Mouse (Mus musculus) heart, postnatal 0 days (tissue): ENCODE data around the gene Timp3. TPM values are rescaled to one million over a fixed set of nuclear protein-coding genes. Genes with fewer than 3 reads are reported as not detected.
A peak's percentile ranks its signal among the peaks of the same experiment; 100 is the strongest.
"Not testable (repeated sequence)": the region's sequence is repeated elsewhere in the genome, so short reads cannot be mapped to it uniquely, and the experiment has no call there.

Experiments used
- ATAC-seq: fragments of 200-750 bp; cut with Nextera tagmentation; 2 replicates; pipeline ENCODE4 v1.8.0; 2017; ENCODE audit warnings: low read depth, moderate number of reproducible peaks, moderate library complexity; ENCODE audit not compliant: insufficient read depth
- DNase-seq: peaks from one replicate; pipeline ENCODE4 v3.0.0-alpha.2; 2016; ENCODE audit warnings: low spot score
- H3K27ac ChIP-seq: fragments of 300-500 bp; sonication (generic); 2 replicates; pipeline ENCODE4 v1.5.1; 2014; ENCODE audit warnings: low read depth, mild to moderate bottlenecking
- H3K27me3 ChIP-seq: fragments of 300-500 bp; sonication (generic); 2 replicates; pipeline ENCODE4 v1.6.1; 2014; ENCODE audit warnings: low read length, mixed read lengths; ENCODE audit not compliant: control insufficient read depth, insufficient read depth
- H3K36me3 ChIP-seq: fragments of 300-500 bp; sonication (generic); replicated peaks from 2 replicates; pipeline ENCODE4 v1.6.1; 2014; ENCODE audit warnings: low read length, mixed read lengths; ENCODE audit not compliant: control insufficient read depth, insufficient read depth
- H3K4me1 ChIP-seq: fragments of 300-500 bp; sonication (generic); 2 replicates; pipeline ENCODE4 v1.6.1; 2014; ENCODE audit warnings: antibody characterized with exemption; ENCODE audit not compliant: control insufficient read depth, insufficient read depth
- H3K4me2 ChIP-seq: fragments of 300-500 bp; sonication (generic); 2 replicates; pipeline ENCODE4 v1.6.1; 2014; ENCODE audit warnings: low read depth, mild to moderate bottlenecking, low read length, moderate library complexity
- H3K4me3 ChIP-seq: fragments of 300-500 bp; sonication (generic); 2 replicates; pipeline ENCODE4 v1.5.1; 2014; ENCODE audit warnings: low read depth, low read length
- H3K9ac ChIP-seq: fragments of 300-500 bp; sonication (generic); replicated peaks from 2 replicates; pipeline ENCODE4 v1.6.1; 2014; ENCODE audit warnings: low read depth, low read length, mixed read lengths
- H3K9me3 ChIP-seq: fragments of 300-500 bp; sonication (generic); replicated peaks from 2 replicates; pipeline ENCODE4 v1.6.1; 2016; ENCODE audit warnings: low read length; ENCODE audit not compliant: control insufficient read depth
- CTCF ChIP-seq: IDR thresholded peaks from 2 replicates; pipeline ENCODE4 v1.5.1; 2016; ENCODE audit warnings: antibody characterized with exemption, control low read depth, low read depth
- EP300 ChIP-seq: IDR thresholded peaks from 2 replicates; pipeline ENCODE4 v1.6.1; 2016; ENCODE audit warnings: antibody characterized with exemption, low read depth
- WGBS: fragments of 180-500 bp; shearing (Covaris S2); extraction: QIAGEN DNeasy Blood & Tissue Kit; methylation state at CpG from one replicate; pipeline ENCODE4 v1.1.7; 2014; 5-methylcytosine and 5-hydroxymethylcytosine counted together
- polyA plus RNA-seq: library from polyadenylated mRNA; unstranded; fragments of >200 nt; fragmentation: Nextera tagmentation; extraction: Ambion mirVana; gene quantifications from 2 replicates; pipeline ENCODE4 v1.2.1, GENCODE M21; 2015
- total RNA-seq: library from RNA; depleted of rRNA; stranded (reverse); fragments of >200 nt; gene quantifications from 2 replicates; pipeline ENCODE4 v1.2.3, GENCODE M21; 2014; ENCODE audit warnings: low replicate concordance

Timp3 gene
- total and polyA plus RNA-seq, 2 experiments from 2014 or later, result 66.0 to 164 TPM

GRCm38 (mm10) chr10:86371561-86371960 is 71.4 kb downstream of the Timp3 start:
- no peak overlapping the region for H3K4me3 ChIP-seq
- no peak overlapping the region for H3K27ac ChIP-seq
- H3K9ac ChIP-seq, result no peak overlapping the region
- no peak overlapping the region for H3K4me2 ChIP-seq
- peaks cover 19% of the 10 kb centered on the region for H3K4me1 ChIP-seq
- TF ChIP-seq EP300 (no peak), CTCF (no peak)
- H3K36me3 ChIP-seq, result no peaks in the 10 kb centered on the region
- ATAC-seq, result peak; percentile 68
- H3K27me3 ChIP-seq, result no peaks in the 10 kb centered on the region
- peak; percentile 25 for DNase-seq
- H3K9me3 ChIP-seq, result no peaks in the 10 kb centered on the region

- H3K9me3 ChIP-seq, result no peaks in the 10 kb centered on the region
- no peak overlapping the region for H3K27ac ChIP-seq
- ATAC-seq (no peak), DNase-seq (no peak)
- peaks cover 16% of the 10 kb centered on the region for H3K4me1 ChIP-seq
- TF ChIP-seq CTCF, result no peak
- TF ChIP-seq EP300, result no peak
- H3K9ac ChIP-seq, result no peak overlapping the region
- H3K27me3 ChIP-seq, result no peaks in the 10 kb centered on the region
- no peaks in the 10 kb centered on the region for H3K36me3 ChIP-seq
- H3K4me3 ChIP-seq, result no peak overlapping the region
- 97% methylated on average over 2 of the region's 2 CpGs for WGBS
- no peak overlapping the region for H3K4me2 ChIP-seq
Measured at GRCm38 (mm10) chr10:86374061-86374460, 73.9 kb downstream of the Timp3 start.

DNA sequence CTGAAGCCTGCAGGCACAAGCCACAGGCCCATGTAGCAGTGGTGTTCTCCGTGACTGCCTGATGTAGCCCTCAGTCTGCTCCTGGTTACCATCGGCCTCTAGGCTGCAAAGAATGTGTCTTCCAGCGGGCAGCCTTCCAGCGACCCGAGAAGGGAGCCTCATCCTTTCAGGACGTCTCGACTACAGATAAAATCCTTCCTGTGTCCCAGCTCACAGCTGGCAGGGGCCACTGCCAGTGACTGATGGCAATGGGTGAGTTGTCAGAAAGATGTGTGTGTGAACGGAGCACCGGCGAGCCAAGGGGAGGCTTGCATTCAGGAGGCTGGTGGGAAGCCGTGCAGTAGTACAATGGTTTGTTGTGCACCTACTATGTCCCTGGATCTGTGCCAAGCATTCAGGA is 75.7 kb downstream of the Timp3 start:
- H3K4me1 ChIP-seq, result 0 out of 2 replicates have a peak, but pooled peaks cover 4% of the 10 kb centered on the region
- no peak overlapping the region for H3K4me3 ChIP-seq
- no peaks in the 10 kb centered on the region for H3K36me3 ChIP-seq
- H3K9me3 ChIP-seq, result no peaks in the 10 kb centered on the region
- H3K27me3 ChIP-seq, result no peaks in the 10 kb centered on the region
- ATAC-seq (no peak), DNase-seq (no peak)
- H3K9ac ChIP-seq, result no peak overlapping the region
- no peak overlapping the region for H3K4me2 ChIP-seq
- 38% methylated on average over 11 of the region's 11 CpGs for WGBS
- no peak for TF ChIP-seq EP300
- no peak for TF ChIP-seq CTCF
- no peak overlapping the region for H3K27ac ChIP-seq

DNA sequence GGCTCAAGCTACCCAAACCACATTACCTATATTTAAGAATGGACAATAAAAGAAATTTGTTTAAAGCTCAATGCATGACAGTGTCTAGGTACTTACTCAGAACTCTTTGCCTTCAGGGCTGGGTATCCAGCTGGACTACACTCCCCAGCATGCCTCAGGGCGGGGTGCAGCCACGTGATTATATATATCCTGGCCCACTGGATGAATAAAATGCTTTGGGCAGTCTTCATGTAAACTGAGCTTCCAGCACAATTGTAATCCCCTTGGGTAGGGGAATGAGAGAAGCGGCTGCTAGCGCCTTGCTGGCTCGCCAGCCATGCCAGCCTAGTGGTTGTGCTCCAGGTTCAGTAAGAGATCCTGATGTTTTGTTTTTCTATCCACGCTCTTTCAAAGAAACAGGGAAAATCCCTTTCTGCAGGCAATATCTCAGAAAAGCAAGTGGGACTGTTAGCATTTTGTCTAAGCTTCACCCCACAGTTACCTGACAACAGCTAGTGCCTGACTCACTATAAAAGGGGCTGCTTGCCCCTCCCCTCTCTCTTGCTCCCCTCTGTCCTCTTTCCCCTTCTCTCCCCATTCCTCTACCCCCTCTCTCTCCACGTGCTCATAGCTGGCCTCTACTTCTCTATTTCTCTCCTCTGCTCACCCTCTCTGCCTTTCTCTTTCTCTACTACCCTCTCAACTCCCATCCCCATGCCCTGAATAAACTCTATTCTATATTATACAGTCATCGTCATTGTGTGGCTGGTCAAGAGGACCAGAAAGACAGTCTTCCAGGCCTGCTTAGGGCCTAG is 76.4 kb downstream of the Timp3 start:
- Histone ChIP-seq H3K27me3 (no peaks in the 10 kb centered on the region), H3K27ac (no peak overlapping the region), H3K9ac (no peak overlapping the region), H3K4me3 (no peak overlapping the region), H3K4me1 (0 out of 2 replicates have a peak, but pooled peaks cover 2% of the 10 kb centered on the region), H3K4me2 (no peak overlapping the region), H3K36me3 (no peaks in the 10 kb centered on the region), H3K9me3 (no peaks in the 10 kb centered on the region)
- no peak for TF ChIP-seq EP300
- no peak for TF ChIP-seq CTCF
- ATAC-seq (no peak), DNase-seq (no peak)
- WGBS, result 77% methylated on average over 8 of the region's 8 CpGs

GRCm38 (mm10) chr10:86378803-86379202 is 78.6 kb downstream of the Timp3 start:
- not testable (repeated sequence) for ATAC-seq, H3K36me3 ChIP-seq

DNA sequence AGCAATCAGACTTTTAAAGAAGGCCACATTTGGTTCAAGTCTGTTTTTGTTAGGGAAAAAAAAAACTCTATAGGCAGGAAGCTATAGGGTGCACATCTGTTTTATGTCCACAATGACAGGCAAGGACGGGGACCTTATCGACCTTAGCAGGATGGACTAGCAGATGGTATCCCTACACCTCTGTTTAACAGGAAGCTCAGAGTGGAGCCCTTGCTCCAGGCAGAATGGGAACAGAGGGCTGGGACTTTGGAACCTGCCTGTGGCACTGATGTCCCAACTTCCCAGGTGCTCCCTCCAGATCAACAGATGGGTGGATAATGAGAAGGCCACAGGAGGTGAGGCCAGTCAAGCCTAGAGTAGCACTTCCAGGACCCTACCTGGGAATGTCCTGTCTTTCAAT is 80.5 kb downstream of the Timp3 start:
- Histone ChIP-seq H3K27ac (no peak overlapping the region), H3K9ac (no peak overlapping the region), H3K36me3 (no peaks in the 10 kb centered on the region), H3K27me3 (no peaks in the 10 kb centered on the region), H3K4me1 (no peaks in the 10 kb centered on the region), H3K4me3 (no peak overlapping the region), H3K9me3 (no peaks in the 10 kb centered on the region), H3K4me2 (no peak overlapping the region)
- 31% methylated on average over 2 of the region's 2 CpGs for WGBS
- no peak for TF ChIP-seq EP300
- TF ChIP-seq CTCF, result no peak
- no peak for DNase-seq
- no peak for ATAC-seq

More at GRCm38 (mm10) chr10:86378803-86379202, 78.6 kb downstream of the Timp3 start:
- H3K4me2 ChIP-seq, H3K27ac ChIP-seq, H3K4me1 ChIP-seq, H3K27me3 ChIP-seq, DNase-seq, H3K4me3 ChIP-seq, H3K9me3 ChIP-seq, H3K9ac ChIP-seq: not testable (repeated sequence)
- WGBS, result 56% methylated on average over 2 of the region's 2 CpGs
